Mouse (Mus musculus) embryonic facial prominence, embryonic 14.5 days (tissue): ENCODE measurements at regions not wholly inside any gene's neighbourhood (a gene's known extent, or its start where the extent isn't known, plus 50 kb on each side); places are given as distances from the start of the nearest gene placed in this dataset.

Source experiments
- ATAC-seq: fragments of 200-750 bp; cut with Nextera tagmentation; 2 replicates; pipeline ENCODE4 v1.8.0; 2017; ENCODE audit warnings: low read depth, moderate number of reproducible peaks, moderate TSS enrichment
- DNase-seq: peaks from one replicate; pipeline ENCODE4 v3.0.0-alpha.2; 2015; ENCODE audit warnings: low spot score
- H3K27ac ChIP-seq: fragments of 300-500 bp; sonication (generic); replicated peaks from 2 replicates; pipeline ENCODE4 v1.5.1; 2014; ENCODE audit warnings: low read depth, mild to moderate bottlenecking, low read length, moderate library complexity
- H3K27me3 ChIP-seq: fragments of 300-500 bp; sonication (generic); replicated peaks from 2 replicates; pipeline ENCODE4 v1.6.1; 2014; ENCODE audit warnings: low read length; ENCODE audit not compliant: control insufficient read depth, insufficient read depth
- H3K36me3 ChIP-seq: fragments of 300-500 bp; sonication (generic); 2 replicates; pipeline ENCODE4 v1.6.1; 2014; ENCODE audit warnings: low read length, mixed read lengths; ENCODE audit not compliant: control insufficient read depth, insufficient read depth
- H3K4me1 ChIP-seq: fragments of 300-500 bp; sonication (generic); 2 replicates; pipeline ENCODE4 v1.6.1; 2014; ENCODE audit warnings: antibody characterized with exemption, low read length; ENCODE audit not compliant: control insufficient read depth, insufficient read depth
- H3K4me2 ChIP-seq: fragments of 300-500 bp; sonication (generic); 2 replicates; pipeline ENCODE4 v1.6.1; 2014; ENCODE audit warnings: low read depth, mild to moderate bottlenecking, low read length, moderate library complexity, mixed read lengths
- H3K4me3 ChIP-seq: fragments of 300-500 bp; sonication (generic); 2 replicates; pipeline ENCODE4 v1.5.1; 2014; ENCODE audit warnings: low read depth, mild to moderate bottlenecking, low read length
- H3K9ac ChIP-seq: fragments of 300-500 bp; sonication (generic); 2 replicates; pipeline ENCODE4 v1.6.1; 2014; ENCODE audit warnings: low read depth, mild to moderate bottlenecking, low read length, moderate library complexity, mixed read lengths
- H3K9me3 ChIP-seq: fragments of 300-500 bp; sonication (generic); 2 replicates; pipeline ENCODE4 v1.6.1; 2016; ENCODE audit warnings: low read length; ENCODE audit not compliant: control insufficient read depth
- WGBS: fragments of 180-500 bp; shearing (Covaris S2); extraction: QIAGEN DNeasy Blood & Tissue Kit; methylation state at CpG from one replicate; pipeline ENCODE4 v1.1.7; 2014; 5-methylcytosine and 5-hydroxymethylcytosine counted together

DNA sequence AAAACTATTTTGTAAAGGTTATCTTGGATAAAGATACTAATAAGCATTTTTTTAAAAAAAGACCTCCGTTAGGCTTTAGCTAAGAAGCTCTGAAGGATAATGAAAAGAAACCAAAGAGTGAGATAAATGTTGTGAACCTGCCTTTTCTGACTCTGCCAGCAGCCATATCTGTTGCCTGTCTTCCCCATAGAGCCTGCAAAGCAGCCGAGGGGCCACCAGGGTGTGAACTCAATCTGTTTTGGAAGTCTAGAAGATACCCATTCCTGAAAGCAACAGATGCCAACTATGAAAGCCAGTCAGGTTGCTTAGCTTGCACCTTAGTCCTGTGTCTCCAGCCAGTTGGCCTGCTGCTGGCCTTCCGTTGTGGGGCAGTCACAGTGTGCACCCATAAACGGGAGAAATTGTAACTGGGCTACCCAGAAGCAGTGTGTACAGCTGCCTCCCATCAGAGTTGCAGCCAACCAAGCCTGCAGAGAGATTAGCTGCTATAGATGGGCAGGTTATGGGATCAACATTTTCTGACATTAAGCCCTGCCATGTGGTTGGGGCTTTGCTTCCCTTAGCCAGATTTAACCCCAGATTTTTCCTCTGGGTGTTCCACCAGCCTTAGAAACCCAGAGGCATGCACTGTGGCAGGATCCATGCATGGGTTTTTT, 87.8 kb upstream of the Lhx8 start:
- Histone ChIP-seq H3K9ac (no peak overlapping the region), H3K36me3 (no peaks in the 10 kb centered on the region), H3K4me2 (no peak overlapping the region), H3K9me3 (no peaks in the 10 kb centered on the region), H3K27me3 (no peaks in the 10 kb centered on the region), H3K27ac (no peak overlapping the region), H3K4me1 (no peaks in the 10 kb centered on the region), H3K4me3 (no peak overlapping the region)
- DNase-seq = no peak
- 64% methylated on average over 4 of the region's 4 CpGs for WGBS
- no peak for ATAC-seq

- Histone ChIP-seq H3K36me3 (no peaks in the 10 kb centered on the region), H3K9me3 (0 out of 2 replicates have a peak, but pooled peaks cover 8% of the 10 kb centered on the region), H3K9ac (no peak overlapping the region), H3K4me2 (no peak overlapping the region), H3K27ac (no peak overlapping the region), H3K4me3 (no peak overlapping the region), H3K27me3 (no peaks in the 10 kb centered on the region), H3K4me1 (no peaks in the 10 kb centered on the region)
- 70% methylated on average over 3 of the region's 3 CpGs for WGBS
- no peak for ATAC-seq
- DNase-seq = no peak
Measured at GRCm38 (mm10) chr3:154414358-154414757, 83.9 kb upstream of the Lhx8 start.

DNA sequence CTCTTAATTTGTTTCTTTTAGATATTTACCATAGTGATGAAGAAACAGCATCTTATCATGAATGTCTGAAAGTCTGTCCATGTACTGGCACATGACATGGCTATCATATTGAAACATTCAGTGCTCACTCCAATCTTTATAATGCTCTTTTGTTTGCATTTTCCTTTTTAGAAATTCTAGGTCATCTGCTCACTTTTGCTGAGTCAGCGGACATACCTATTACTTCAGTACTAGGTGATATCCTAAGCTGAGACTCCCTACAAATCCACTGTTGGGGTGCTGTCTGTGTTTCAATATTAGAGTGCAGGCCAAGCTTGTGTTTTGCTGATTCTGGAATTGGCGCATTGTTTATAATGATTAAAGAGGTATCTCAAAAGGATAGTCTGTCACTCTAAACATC, 79.8 kb upstream of the Lhx8 start:
- ATAC-seq (no peak), DNase-seq (no peak)
- Histone ChIP-seq H3K27me3 (no peaks in the 10 kb centered on the region), H3K27ac (no peak overlapping the region), H3K4me3 (no peak overlapping the region), H3K36me3 (no peaks in the 10 kb centered on the region), H3K9ac (no peak overlapping the region), H3K9me3 (0 out of 2 replicates have a peak, but pooled peaks cover 15% of the 10 kb centered on the region), H3K4me1 (no peaks in the 10 kb centered on the region), H3K4me2 (no peak overlapping the region)
- WGBS = 95% methylated on average over 2 of the region's 2 CpGs

GRCm38 (mm10) chr3:154402081-154402480, 71.6 kb upstream of the Lhx8 start:
- ATAC-seq (no peak), DNase-seq (peak; percentile 70)
- 40% methylated on average over 4 of the region's 4 CpGs for WGBS
- Histone ChIP-seq H3K4me2 (no peak overlapping the region), H3K9me3 (no peaks in the 10 kb centered on the region), H3K9ac (no peak overlapping the region), H3K27ac (no peak overlapping the region), H3K4me1 (0 out of 2 replicates have a peak, but pooled peaks cover 4% of the 10 kb centered on the region), H3K27me3 (no peaks in the 10 kb centered on the region), H3K4me3 (no peak overlapping the region), H3K36me3 (no peaks in the 10 kb centered on the region)

DNA sequence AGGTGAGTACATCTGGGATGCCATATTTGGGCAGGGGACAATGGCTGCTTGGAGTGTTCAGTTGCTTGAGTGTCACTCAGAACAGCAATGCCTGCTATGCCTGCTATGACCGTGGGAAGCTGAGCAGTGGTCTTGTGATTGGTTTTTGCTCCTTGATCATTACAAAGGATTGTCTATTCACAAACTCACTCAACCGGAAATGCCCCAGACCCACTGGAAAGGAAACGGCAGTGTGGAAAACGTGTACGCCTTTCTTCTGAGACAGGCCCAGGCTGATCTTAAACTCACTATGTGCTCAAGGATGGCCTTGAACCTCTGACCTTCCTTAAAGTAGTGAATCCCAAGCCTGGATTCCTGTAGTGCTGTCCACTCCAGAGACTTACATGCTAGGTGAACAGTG, 63.2 kb upstream of the Lhx8 start:
- Histone ChIP-seq H3K4me1 (no peaks in the 10 kb centered on the region), H3K9me3 (no peaks in the 10 kb centered on the region), H3K9ac (no peak overlapping the region), H3K36me3 (no peaks in the 10 kb centered on the region), H3K27me3 (no peaks in the 10 kb centered on the region), H3K4me3 (no peak overlapping the region), H3K27ac (no peak overlapping the region), H3K4me2 (no peak overlapping the region)
- 74% methylated on average over 5 of the region's 5 CpGs for WGBS
- no peak for ATAC-seq
- no peak for DNase-seq

DNA sequence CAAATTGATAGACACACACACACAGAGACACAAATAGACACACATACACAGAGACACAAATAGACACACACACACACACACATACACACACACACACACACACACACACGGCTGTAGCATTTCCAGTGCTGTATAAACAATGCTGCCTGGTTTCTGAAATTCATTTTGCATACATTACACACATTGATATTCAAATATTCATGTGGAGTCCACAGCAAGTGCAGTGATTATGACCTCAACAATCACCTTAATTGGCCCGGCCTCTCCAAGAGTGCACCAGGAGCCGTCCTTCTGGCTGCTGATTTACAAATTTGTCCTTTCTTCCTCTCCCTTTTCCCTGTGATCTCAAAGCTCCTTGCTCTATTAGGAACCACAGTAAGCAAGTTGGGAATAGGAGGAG, 61.2 kb upstream of the Lhx8 start:
- no peaks in the 10 kb centered on the region for H3K27me3 ChIP-seq
- H3K4me2 ChIP-seq = no peak overlapping the region
- no peaks in the 10 kb centered on the region for H3K36me3 ChIP-seq
- WGBS = 61% methylated on average over 3 of the region's 3 CpGs
- no peak for DNase-seq
- H3K4me1 ChIP-seq = no peaks in the 10 kb centered on the region
- no peak overlapping the region for H3K9ac ChIP-seq
- no peak overlapping the region for H3K4me3 ChIP-seq
- H3K9me3 ChIP-seq = no peaks in the 10 kb centered on the region
- no peak overlapping the region for H3K27ac ChIP-seq
- no peak for ATAC-seq

GRCm38 (mm10) chr3:154388656-154389055, 58.2 kb upstream of the Lhx8 start:
- DNase-seq = no peak
- H3K4me3 ChIP-seq = no peak overlapping the region
- H3K9ac ChIP-seq = no peak overlapping the region
- H3K9me3 ChIP-seq = no peaks in the 10 kb centered on the region
- no peaks in the 10 kb centered on the region for H3K27me3 ChIP-seq
- 79% methylated on average over 5 of the region's 5 CpGs for WGBS
- ATAC-seq = no peak
- H3K4me1 ChIP-seq = no peaks in the 10 kb centered on the region
- H3K36me3 ChIP-seq = no peaks in the 10 kb centered on the region
- no peak overlapping the region for H3K27ac ChIP-seq
- H3K4me2 ChIP-seq = no peak overlapping the region

- Histone ChIP-seq H3K27me3 (no peaks in the 10 kb centered on the region), H3K4me2 (no peak overlapping the region), H3K9ac (no peak overlapping the region), H3K4me1 (peaks cover 4% of the 10 kb centered on the region; the same call in 1 of the 2 replicates), H3K36me3 (no peaks in the 10 kb centered on the region), H3K9me3 (no peaks in the 10 kb centered on the region), H3K4me3 (no peak overlapping the region), H3K27ac (no peak overlapping the region)
- no peak for DNase-seq
- ATAC-seq = no peak
- 71% methylated on average over 1 of the region's 1 CpGs for WGBS
Measured at GRCm38 (mm10) chr3:154387271-154387670, 56.8 kb upstream of the Lhx8 start.

DNA sequence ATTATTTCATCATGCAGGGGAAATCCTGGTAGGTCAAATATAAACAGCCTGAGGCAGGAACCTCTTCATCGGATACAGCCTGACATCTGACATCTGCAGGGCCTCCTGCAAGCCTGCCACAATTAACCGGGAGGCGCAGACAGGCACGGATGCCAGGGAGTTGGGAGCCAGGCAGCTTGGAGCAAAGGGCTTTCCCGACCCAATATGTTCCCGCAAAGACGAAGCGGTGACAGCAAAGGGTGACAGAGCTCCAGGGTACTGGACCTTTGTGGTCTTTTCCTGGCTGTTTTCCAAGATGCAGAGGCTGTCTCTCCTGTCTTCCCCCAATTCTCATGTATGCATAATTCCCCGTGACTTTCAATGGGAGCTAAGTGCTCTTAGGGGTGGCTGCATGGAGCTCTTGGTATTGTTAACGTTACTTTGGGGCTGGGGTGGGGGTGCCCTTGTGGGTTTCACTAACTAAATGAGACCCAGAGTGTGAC, 55.4 kb upstream of the Lhx8 start:
- Histone ChIP-seq H3K36me3 (no peaks in the 10 kb centered on the region), H3K4me3 (no peak overlapping the region), H3K4me2 (no peak overlapping the region), H3K27me3 (no peaks in the 10 kb centered on the region), H3K9ac (no peak overlapping the region), H3K4me1 (peaks cover 4% of the 10 kb centered on the region; the same call in 1 of the 2 replicates), H3K27ac (no peak overlapping the region), H3K9me3 (no peaks in the 10 kb centered on the region)
- WGBS = 7% methylated on average over 10 of the region's 10 CpGs
- ATAC-seq (0 out of 2 replicates have a peak, but pooled peaks have one; percentile 9), DNase-seq (no peak)
